Mouse (Mus musculus): ENCODE measurements around the gene Gm5617.

GRCm38 (mm10) chr9:48525566-48525965 lies 30.3 kb downstream of the Gm5617 start:
- TF ChIP-seq POLR2A (IDR thresholded peaks at IDR 0.05; ENCODE audit: extremely low read depth, insufficient read depth, low read length) (no peak), CTCF (IDR thresholded peaks at IDR 0.05; ENCODE audit: extremely low read depth, insufficient read depth, low read length) (no peak)

All from cortical plate, adult 2 months (tissue).